Mouse (Mus musculus) embryonic facial prominence, embryonic 14.5 days (tissue): ENCODE results near the gene Syt16. TPM values are rescaled to one million over a fixed set of nuclear protein-coding genes. Genes with fewer than 3 reads are reported as not detected.
A peak's percentile ranks its signal among the peaks of the same experiment; 100 is the strongest.

Source experiments
- ATAC-seq: fragments of 200-750 bp; cut with Nextera tagmentation; 2 replicates; pipeline ENCODE4 v1.8.0; 2017; ENCODE audit warnings: low read depth, moderate number of reproducible peaks, moderate TSS enrichment
- DNase-seq: peaks from one replicate; pipeline ENCODE4 v3.0.0-alpha.2; 2015; ENCODE audit warnings: low spot score
- H3K27ac ChIP-seq: fragments of 300-500 bp; sonication (generic); replicated peaks from 2 replicates; pipeline ENCODE4 v1.5.1; 2014; ENCODE audit warnings: low read depth, mild to moderate bottlenecking, low read length, moderate library complexity
- H3K27me3 ChIP-seq: fragments of 300-500 bp; sonication (generic); replicated peaks from 2 replicates; pipeline ENCODE4 v1.6.1; 2014; ENCODE audit warnings: low read length; ENCODE audit not compliant: control insufficient read depth, insufficient read depth
- H3K36me3 ChIP-seq: fragments of 300-500 bp; sonication (generic); 2 replicates; pipeline ENCODE4 v1.6.1; 2014; ENCODE audit warnings: low read length, mixed read lengths; ENCODE audit not compliant: control insufficient read depth, insufficient read depth
- H3K4me1 ChIP-seq: fragments of 300-500 bp; sonication (generic); 2 replicates; pipeline ENCODE4 v1.6.1; 2014; ENCODE audit warnings: antibody characterized with exemption, low read length; ENCODE audit not compliant: control insufficient read depth, insufficient read depth
- H3K4me2 ChIP-seq: fragments of 300-500 bp; sonication (generic); 2 replicates; pipeline ENCODE4 v1.6.1; 2014; ENCODE audit warnings: low read depth, mild to moderate bottlenecking, low read length, moderate library complexity, mixed read lengths
- H3K4me3 ChIP-seq: fragments of 300-500 bp; sonication (generic); 2 replicates; pipeline ENCODE4 v1.5.1; 2014; ENCODE audit warnings: low read depth, mild to moderate bottlenecking, low read length
- H3K9ac ChIP-seq: fragments of 300-500 bp; sonication (generic); 2 replicates; pipeline ENCODE4 v1.6.1; 2014; ENCODE audit warnings: low read depth, mild to moderate bottlenecking, low read length, moderate library complexity, mixed read lengths
- H3K9me3 ChIP-seq: fragments of 300-500 bp; sonication (generic); 2 replicates; pipeline ENCODE4 v1.6.1; 2016; ENCODE audit warnings: low read length; ENCODE audit not compliant: control insufficient read depth
- WGBS: fragments of 180-500 bp; shearing (Covaris S2); extraction: QIAGEN DNeasy Blood & Tissue Kit; methylation state at CpG from one replicate; pipeline ENCODE4 v1.1.7; 2014; 5-methylcytosine and 5-hydroxymethylcytosine counted together
- polyA plus RNA-seq: library from polyadenylated mRNA; unstranded; fragments of >200 nt; fragmentation: Nextera tagmentation; extraction: Ambion mirVana; gene quantifications from 2 replicates; pipeline ENCODE4 v1.2.1, GENCODE M21; 2014

The Syt16 gene
- polyA plus RNA-seq, 1 experiment from 2014 or later = 5.5 TPM

DNA sequence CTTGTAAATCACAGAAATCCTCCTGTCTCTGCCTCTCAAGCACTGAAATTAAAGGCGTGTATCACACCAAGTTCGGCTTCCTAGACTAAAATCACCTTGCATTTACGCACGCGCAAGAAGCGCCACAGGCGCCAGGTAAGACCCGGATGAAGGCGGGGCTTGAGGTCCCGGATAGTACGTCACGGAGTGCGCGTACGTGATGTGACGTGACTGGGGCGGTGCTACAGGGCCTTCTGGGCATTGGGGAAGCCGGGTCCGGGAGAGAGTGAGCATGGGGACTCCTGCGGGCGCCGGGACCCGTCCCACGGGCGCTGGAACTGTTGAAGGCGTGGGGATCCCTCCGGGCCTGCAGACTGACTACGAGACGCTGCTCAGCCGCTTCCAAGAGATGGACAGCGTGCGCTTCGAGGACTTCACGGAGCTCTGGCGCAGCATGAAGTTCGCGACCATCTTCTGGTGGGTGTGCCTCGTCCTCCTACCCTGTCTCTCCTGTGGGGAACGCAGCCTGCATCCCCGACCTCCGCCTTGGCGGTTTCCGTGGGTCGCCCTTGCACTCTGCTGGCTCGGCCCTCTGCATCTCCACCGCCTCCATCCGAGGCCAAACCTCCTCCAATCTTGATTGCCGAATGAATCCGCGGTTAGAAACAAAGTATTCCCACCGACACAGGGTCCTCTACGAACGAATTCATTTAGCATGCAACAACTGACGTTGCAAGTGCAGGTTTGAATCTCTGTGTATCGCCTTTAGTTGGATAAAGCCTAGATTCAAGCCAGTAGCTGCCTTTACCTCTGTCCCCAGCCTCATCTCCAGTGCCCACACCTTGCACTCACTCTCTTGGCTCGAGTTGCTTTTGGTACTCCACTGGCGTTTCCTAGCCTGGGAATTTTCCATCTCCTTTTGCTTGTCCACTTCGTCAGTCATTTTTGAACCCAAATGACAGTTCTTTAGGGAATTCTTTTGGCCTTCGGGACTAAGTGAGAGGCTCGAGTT, 32.9 kb upstream of the Syt16 start, which contains the start of gene Snapc1:
Snapc1 (plus strand) TSS at position 191 of the 991 bp plus-strand sequence.
- Histone ChIP-seq H3K27ac (peak within 1 kb of the TSS; percentile 86), H3K36me3 (peaks cover 22% of the 10 kb centered on the region), H3K27me3 (no peaks in the 10 kb centered on the region), H3K4me3 (peak within 1 kb of the TSS; percentile 90), H3K4me2 (peak within 1 kb of the TSS; percentile 83), H3K4me1 (peaks cover 6% of the 10 kb centered on the region; the same call in 1 of the 2 replicates), H3K9ac (peak within 1 kb of the TSS; percentile 88), H3K9me3 (no peaks in the 10 kb centered on the region)
- peak; percentile 99 for ATAC-seq
- under 1% methylated on average over 60 of the region's 60 CpGs for WGBS
- DNase-seq = peak; percentile 98

DNA sequence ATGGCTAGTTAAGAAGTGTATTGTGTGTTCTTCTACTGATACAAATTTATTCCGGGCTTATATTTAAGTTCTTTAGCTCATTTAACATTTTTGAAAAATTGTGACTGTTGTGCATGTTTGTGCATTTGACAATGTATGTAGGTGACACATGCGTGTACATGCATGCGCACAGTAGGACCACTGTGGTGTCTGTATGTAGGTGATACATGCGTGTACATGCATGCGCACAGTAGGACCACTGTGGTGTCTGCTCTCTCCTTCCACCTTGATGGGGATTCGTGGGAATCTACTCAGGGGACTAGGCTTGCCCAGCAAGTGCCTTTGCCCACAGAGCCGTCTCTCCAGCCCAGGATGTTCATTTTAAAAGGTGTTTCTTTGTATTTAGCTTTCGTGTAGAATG, 28.3 kb upstream of the Syt16 start:
- H3K36me3 ChIP-seq = peaks cover 58% of the 10 kb centered on the region
- no peak overlapping the region for H3K4me3 ChIP-seq
- peaks cover 10% of the 10 kb centered on the region; the same call in 1 of the 2 replicates for H3K9me3 ChIP-seq
- ATAC-seq (no peak), DNase-seq (no peak)
- H3K4me1 ChIP-seq = peaks cover 6% of the 10 kb centered on the region; the same call in 1 of the 2 replicates
- no peaks in the 10 kb centered on the region for H3K27me3 ChIP-seq
- no peak overlapping the region for H3K4me2 ChIP-seq
- 96% methylated on average over 8 of the region's 8 CpGs for WGBS
- H3K9ac ChIP-seq = no peak overlapping the region
- H3K27ac ChIP-seq = no peak overlapping the region

DNA sequence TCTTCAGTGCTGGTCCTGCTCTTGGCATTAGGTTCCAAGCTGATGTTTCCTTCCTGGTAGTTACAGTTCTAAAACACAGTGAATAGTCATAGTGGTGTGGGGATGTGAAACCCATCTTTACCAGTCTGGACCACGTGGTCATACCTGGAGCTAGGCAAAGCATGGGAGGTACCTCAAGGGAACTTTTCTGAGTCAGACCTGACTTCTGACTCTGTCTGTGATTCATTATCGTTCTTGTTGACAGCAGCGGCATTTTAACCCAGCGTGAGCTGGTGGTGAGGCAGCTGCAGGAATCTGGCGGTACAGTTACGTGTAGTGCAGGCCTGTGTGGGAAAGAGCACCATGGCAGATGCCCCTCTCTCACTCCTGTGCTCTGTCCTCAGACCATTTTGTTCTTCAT, 22.9 kb upstream of the Syt16 start:
- H3K36me3 ChIP-seq = peaks cover 88% of the 10 kb centered on the region
- H3K4me2 ChIP-seq = no peak overlapping the region
- no peak for DNase-seq
- peaks cover 10% of the 10 kb centered on the region; the same call in 1 of the 2 replicates for H3K9me3 ChIP-seq
- WGBS = 85% methylated on average over 6 of the region's 6 CpGs
- H3K27ac ChIP-seq = no peak overlapping the region
- H3K9ac ChIP-seq = no peak overlapping the region
- H3K27me3 ChIP-seq = no peaks in the 10 kb centered on the region
- no peak overlapping the region for H3K4me3 ChIP-seq
- H3K4me1 ChIP-seq = no peaks in the 10 kb centered on the region
- ATAC-seq = no peak

DNA sequence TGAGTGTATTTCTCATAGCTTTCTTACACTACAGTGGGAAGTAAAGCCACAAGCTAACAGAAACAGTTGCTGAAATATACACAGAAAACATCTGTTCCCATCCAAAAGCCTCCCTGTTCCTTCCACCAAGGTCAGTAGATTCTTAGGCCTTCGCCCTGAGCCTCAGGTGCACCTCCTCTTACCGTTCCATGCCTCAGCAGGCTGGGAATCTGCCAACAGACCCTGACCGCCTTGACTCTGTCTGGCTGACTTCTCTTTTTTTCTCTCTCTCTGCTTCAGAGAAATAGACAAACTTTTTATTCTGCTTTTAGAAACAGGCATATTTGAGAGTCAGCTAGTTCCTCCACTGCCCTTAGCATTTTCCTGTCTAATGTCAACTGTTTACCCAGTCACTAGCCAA, 19.3 kb upstream of the Syt16 start:
- ATAC-seq = no peak
- H3K9ac ChIP-seq = no peak overlapping the region
- 92% methylated on average over 3 of the region's 3 CpGs for WGBS

DNA sequence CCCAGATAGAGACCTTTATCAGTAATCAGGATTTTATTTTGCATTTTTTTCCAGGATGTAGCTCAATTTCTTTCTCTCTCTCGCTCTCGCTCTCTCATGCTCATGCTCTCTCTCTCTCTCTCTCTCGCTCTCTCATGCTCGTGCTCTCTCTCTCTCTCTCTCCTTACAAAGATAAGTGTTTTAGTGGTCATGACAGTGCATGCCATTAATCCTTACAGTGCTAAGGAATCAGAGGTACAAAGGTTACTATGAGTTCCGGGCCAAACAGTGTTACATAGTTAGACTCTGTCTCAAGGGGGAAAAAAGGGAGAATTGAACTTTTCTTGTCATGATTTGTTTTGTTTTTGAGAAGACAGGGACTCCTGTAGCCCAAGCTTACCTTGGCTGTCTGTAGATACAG, 17.8 kb upstream of the Syt16 start:
- Histone ChIP-seq H3K4me2 (no peak overlapping the region), H3K27me3 (no peaks in the 10 kb centered on the region), H3K4me3 (no peak overlapping the region), H3K36me3 (peaks cover 88% of the 10 kb centered on the region), H3K9me3 (no peaks in the 10 kb centered on the region), H3K9ac (no peak overlapping the region), H3K4me1 (no peaks in the 10 kb centered on the region), H3K27ac (no peak overlapping the region)
- ATAC-seq = no peak
- WGBS = 93% methylated on average over 5 of the region's 5 CpGs
- DNase-seq = no peak

More for the DNA sequence above, 19.3 kb upstream of the Syt16 start:
- no peak overlapping the region for H3K4me2 ChIP-seq
- H3K4me3 ChIP-seq = no peak overlapping the region
- no peaks in the 10 kb centered on the region for H3K4me1 ChIP-seq
- H3K36me3 ChIP-seq = peaks cover 84% of the 10 kb centered on the region
- H3K27ac ChIP-seq = no peak overlapping the region
- no peak for DNase-seq
- no peaks in the 10 kb centered on the region for H3K9me3 ChIP-seq
- H3K27me3 ChIP-seq = no peaks in the 10 kb centered on the region

DNA sequence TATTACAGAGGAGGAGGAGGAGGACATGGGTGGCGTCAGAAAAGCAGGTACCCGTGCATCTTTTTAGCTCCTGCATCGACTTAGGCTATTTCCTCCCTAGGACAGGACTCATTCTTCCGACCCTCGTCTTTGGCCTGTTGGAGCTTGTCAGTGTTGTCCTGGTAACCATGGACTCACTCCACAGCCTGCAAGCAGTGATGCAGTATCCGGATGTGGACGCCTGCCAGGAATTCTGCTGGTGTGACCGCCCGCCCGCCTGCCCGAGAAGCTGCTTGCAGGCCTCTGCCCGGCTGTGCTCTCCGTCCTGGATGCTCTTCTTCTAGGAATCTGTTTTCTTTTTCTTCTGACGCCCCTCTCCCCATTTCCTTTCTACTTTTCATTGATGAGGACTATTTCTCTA, 14.9 kb upstream of the Syt16 start:
- H3K4me3 ChIP-seq = no peak overlapping the region
- H3K9me3 ChIP-seq = no peaks in the 10 kb centered on the region
- H3K36me3 ChIP-seq = peaks cover 83% of the 10 kb centered on the region
- DNase-seq = peak; percentile 81
- H3K4me2 ChIP-seq = no peak overlapping the region
- peak; percentile 70; the same call in 1 of the 2 replicates for ATAC-seq
- no peaks in the 10 kb centered on the region for H3K27me3 ChIP-seq
- WGBS = 77% methylated on average over 14 of the region's 14 CpGs
- no peak overlapping the region for H3K27ac ChIP-seq
- H3K9ac ChIP-seq = no peak overlapping the region
- no peaks in the 10 kb centered on the region for H3K4me1 ChIP-seq

DNA sequence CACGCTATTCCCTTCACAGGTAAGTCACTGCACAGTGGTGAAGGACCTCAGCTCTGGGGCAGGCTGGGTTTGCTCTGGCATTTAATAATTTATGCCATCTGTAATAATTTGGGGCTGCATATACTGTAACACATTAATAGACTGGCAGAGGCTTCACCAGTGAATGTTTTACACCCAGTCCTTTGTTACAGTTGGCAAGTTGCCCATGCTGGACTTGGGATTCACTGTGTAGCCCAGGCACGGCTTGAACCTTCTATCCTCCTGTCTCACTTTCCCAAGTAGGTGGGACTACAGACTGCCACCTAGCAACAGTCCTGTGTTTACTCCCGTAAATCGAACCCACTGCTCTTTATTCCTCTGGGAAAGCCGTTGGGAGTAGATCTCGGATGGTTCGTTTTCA, 11.2 kb upstream of the Syt16 start:
- H3K4me2 ChIP-seq = no peak overlapping the region
- H3K9ac ChIP-seq = no peak overlapping the region
- 83% methylated on average over 7 of the region's 7 CpGs for WGBS
- H3K9me3 ChIP-seq = no peaks in the 10 kb centered on the region
- no peak overlapping the region for H3K4me3 ChIP-seq
- H3K27me3 ChIP-seq = no peaks in the 10 kb centered on the region
- no peak for DNase-seq
- no peak for ATAC-seq
- peaks cover 50% of the 10 kb centered on the region for H3K36me3 ChIP-seq
- no peak overlapping the region for H3K27ac ChIP-seq
- no peaks in the 10 kb centered on the region for H3K4me1 ChIP-seq

DNA sequence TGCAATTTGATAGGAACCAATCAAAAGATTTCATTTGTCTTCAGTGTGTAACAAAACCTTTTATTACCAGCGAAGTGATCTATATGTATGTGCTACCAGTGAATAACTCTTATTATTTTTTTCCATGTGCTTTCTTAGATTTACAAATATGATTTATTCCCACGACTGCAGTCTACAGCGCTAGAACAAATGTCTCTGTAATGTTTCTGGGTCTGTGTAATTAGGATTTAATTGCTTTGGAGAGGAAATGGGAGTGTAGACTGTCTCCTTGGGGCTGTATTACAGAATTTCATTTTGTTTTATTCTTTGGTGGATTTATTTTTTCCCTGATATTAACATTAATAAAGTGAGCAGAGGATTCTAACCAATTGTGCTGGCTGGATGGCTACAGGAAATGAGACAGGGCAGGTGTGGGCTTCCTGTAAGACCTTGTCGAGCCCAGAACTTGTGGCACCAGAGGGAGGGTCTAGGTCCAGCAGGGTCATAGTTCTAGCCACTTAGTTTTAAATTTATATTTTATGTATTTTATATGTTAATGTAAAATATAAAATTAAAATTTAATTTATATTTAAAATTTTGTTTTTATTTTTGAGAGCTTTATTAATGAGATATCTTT, 9.0 kb upstream of the Syt16 start:
- WGBS = 76% methylated on average over 4 of the region's 4 CpGs
- DNase-seq (no peak), ATAC-seq (no peak)
- Histone ChIP-seq H3K9me3 (no peaks in the 10 kb centered on the region), H3K9ac (no peak overlapping the region), H3K4me1 (no peaks in the 10 kb centered on the region), H3K4me2 (no peak overlapping the region), H3K27ac (no peak overlapping the region), H3K36me3 (peaks cover 31% of the 10 kb centered on the region), H3K4me3 (no peak overlapping the region), H3K27me3 (no peaks in the 10 kb centered on the region)
